Mouse (Mus musculus): ENCODE measurements around the gene Chchd1.

DNA sequence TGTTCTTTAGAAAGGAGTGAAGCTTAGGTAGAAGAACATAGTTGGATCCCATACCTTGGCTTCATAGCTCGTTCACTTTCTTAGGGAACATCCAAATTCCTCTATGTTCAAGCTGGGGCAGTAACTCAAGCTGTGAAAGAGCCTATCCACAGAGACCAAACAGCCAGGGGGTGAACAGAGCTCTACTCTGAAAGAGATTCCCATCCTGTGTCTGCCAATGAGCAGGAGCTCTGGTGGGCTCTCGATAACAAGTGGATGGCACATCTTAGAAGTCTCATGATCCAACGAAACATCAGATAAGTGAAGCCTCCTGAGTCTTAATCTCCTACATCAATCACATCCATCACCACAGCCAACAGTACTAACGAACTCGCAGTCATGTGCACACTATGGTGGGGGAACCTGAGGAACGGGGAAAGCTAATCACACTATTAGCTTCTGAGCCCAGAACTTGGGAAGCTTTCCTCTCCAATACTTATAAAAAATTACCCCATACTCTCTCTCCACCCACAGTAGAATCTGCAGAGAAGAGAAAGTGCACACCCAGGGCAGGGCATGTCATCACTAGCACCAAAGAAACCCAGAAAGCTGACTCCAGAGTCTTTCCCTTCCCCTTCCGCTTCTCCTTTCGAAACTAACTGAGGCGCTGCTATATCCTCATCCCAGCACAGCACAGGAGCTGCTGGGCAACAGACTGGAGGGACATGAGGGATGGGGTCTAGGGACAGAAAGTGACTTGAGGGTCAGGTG, 28.2 kb downstream of the Chchd1 start:
- TF ChIP-seq POLR2A (IDR thresholded peaks at IDR 0.05; ENCODE audit: borderline replicate concordance, control insufficient read depth, low read depth, low read length), result no peak
- no peak for TF ChIP-seq CTCF (IDR thresholded peaks at IDR 0.05; ENCODE audit: control insufficient read depth, insufficient read depth, low read length)
